Mouse (Mus musculus): ENCODE data around the gene Rps28.
A peak's percentile ranks its signal among the peaks of the same experiment; 100 is the strongest.

Rps28 gene

DNA sequence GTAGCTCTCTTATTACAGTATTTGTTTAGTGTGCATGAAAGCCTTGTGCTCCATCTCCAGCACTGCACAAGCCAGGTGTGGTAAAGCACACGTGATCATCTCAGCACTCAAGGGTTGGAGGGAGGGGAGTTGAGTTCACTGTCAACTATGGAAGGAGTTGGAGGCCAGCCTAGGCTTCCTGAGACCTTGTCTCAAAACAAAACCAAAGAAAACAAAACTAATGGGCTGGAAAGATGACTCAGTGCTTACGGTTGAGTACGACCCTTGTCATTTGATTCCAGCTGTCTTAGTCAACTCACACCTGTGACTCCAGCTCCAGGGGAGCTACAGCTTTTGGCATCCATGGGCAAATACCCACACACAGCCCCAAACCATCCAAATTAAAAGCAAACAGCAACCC lies 11.9 kb downstream of the Rps28 start:
- DNase-seq (ENCODE audit: low spot score), result no peak

GRCm38 (mm10) chr17:33811142-33811516 lies 13.2 kb downstream of the Rps28 start:
- no peak for DNase-seq (ENCODE audit: low spot score)

- peak; percentile 68 for DNase-seq (ENCODE audit: low spot score)
Measured at GRCm38 (mm10) chr17:33810334-33811141, 13.8 kb downstream of the Rps28 start, which contains the start of gene Kank3. Kank3 (plus strand) TSS chr17:33810519.

GRCm38 (mm10) chr17:33808192-33808591 lies 16.2 kb downstream of the Rps28 start:
- no peak for DNase-seq (ENCODE audit: low spot score)

DNA sequence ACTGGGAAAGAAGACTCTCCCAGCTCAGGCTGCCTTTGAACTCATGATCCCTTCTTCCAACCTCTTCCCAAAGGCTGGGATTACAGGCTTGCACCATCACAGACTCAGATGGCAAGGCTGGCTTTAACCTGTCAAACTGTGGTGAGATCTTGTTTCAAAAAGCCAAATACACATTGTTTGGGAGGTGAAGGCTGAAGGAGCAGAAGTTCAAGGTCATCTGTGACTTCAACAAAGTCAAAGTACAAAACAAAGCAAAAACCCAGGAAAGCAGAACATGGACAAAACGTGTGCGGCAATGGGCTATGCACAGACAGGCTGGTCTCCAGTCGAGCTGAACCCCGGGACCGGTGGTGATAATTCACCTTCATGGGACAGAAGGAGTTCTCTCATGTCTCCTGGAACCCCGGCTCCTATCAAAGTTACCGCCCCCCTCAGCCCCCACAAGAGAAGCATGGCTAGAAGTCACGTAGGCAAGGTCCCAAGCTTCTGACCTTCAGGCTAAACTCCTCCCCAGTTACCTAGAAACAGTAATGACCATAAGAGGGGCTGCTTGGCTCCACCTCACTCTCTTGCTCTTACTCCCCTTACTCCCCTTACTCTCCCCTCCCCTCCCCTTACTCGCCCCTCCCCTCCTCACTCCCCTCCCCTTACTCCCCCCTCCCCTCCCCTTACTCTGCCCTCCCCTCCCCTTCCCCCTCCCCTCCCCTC lies 17.0 kb downstream of the Rps28 start:
- DNase-seq (ENCODE audit: low spot score), result no peak

- DNase-seq (ENCODE audit: low spot score), result no peak
Measured at GRCm38 (mm10) chr17:33804745-33805144, 19.6 kb downstream of the Rps28 start.

- no peak for DNase-seq (ENCODE audit: low spot score)
Measured at GRCm38 (mm10) chr17:33804205-33804604, 20.2 kb downstream of the Rps28 start.

DNA sequence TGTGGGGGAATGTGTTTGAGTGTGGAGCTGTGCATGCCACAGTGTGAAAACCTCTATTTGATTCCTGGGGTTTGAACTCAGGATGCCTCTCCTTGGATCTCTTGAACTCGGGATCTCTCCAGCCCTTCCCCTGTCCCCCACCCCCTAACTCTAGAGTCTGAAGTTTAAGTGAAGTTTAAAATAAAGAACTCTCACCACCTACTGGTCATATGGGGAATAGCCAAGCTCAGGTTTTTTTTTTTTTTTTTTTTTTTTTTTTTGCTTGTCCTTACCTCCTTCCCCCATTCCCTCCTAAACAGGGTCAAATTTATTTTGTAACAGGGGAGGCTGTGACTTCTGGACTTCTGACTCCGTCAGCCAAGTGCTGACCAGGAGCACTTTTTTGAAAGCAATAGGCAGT lies 22.1 kb downstream of the Rps28 start:
- no peak for DNase-seq (ENCODE audit: low spot score)

GRCm38 (mm10) chr17:33799277-33799676 lies 25.1 kb downstream of the Rps28 start:
- no peak for DNase-seq (ENCODE audit: low spot score)

DNA sequence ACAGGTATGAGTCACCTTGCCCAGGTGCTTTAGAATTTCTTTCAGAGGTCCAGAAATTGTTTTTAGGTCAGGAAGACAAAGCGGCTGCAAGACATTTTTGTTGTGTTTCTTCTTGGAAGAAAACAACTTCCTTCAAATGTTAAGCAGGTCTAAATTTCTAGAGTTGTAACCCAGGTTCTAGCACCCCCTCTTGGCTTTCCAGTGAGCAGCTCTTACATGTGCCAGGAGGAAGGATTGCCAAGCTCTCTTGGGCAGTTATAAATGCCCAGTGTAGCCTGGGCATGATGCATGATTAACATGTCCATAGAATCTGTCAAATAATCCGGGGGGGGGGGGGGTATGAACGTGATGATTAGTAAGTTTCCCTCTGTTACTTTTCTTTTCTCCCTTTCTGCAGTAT lies 26.1 kb downstream of the Rps28 start:
- no peak for DNase-seq (ENCODE audit: low spot score)

DNA sequence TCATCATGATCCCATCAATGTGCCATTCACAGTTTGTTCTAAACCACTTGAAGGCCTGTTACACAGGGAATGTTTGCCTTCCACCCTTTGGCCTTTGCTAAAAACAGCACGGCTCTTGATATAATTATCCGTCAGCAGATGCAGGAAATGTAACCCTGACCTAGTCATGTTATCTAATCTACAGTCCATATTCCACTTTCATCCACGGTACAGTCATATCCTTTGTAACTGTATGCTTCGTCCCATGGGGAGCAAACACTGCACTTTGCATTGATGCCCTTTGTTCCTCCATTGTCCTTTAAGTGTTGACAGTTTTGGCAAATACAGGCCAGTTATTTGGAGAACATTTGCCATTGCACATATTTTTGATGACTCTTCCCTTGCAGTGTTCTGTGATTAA lies 35.6 kb downstream of the Rps28 start:
- DNase-seq (ENCODE audit: low spot score), result no peak

DNA sequence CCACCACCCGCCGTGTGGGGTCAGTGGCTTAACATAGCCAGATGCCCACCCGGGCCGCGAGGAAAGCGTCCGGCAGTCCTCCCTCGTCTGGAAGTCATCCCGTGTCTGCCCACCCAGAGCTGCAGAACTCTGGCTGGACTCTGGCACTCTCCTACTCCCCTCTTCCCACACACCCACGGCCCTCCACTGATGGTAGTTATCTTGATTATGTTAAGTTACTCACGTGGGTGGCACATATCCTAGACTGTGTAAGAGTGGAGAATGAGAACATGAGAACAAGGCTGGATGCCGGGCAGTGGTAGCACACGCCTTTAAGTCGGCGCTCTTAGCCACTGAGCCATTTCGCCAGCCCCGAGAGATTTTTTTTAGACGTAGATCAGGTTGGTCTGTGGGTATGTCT lies 38.0 kb downstream of the Rps28 start:
- DNase-seq (ENCODE audit: low spot score), result no peak

- DNase-seq (ENCODE audit: low spot score), result no peak
Measured at GRCm38 (mm10) chr17:33784939-33785338, 39.4 kb downstream of the Rps28 start.

- DNase-seq (ENCODE audit: low spot score), result no peak
Measured at GRCm38 (mm10) chr17:33783408-33783807, 41.0 kb downstream of the Rps28 start.

- no peak for DNase-seq (ENCODE audit: low spot score)
Measured at GRCm38 (mm10) chr17:33782067-33782466, 42.3 kb downstream of the Rps28 start.

DNA sequence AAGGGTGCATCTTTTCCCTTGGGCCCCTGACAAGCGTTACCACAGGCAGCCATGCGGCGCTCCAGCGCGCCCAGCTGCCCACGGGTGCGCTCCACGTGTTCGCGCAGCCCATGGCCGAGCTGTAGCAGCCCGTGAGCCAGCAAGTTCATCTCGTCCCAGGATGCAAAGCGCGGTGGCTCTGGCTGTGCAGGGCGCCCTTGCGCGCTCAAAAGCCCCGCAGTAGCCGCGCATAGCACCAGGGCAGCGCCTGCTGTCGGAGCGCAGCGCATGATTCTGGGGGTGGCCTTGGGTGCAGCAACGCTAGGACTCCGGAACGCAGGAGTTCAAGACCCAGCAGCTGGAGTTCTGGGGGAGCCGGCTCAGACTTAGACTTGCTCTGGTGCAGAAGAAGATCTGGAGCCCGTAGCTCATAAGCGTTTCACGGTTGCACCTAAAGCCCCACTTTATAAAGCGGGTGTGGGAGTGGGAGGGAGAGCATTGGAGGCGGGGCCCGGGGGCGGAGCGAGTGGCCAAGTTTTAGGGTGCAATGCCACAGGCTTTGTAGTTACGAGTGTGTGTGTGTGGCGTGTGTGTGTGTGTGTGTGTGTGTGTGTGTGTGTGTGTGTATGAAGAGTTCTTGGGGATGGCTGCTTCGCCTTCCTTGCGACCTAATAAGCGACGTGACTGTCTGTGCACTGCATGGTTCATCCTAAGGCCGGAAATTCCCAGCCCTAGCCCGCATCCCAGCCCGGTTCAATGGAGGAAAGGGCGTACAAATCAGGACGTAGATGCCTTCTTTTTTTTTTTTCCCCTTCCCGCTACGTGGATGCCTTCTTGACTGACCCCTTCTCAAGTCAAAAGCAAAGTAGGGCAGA lies 43.0 kb downstream of the Rps28 start, which contains the start of gene Angptl4:
Gene Angptl4 (minus strand): TSS at position 707 of the 854 bp plus-strand sequence.
- peak; percentile 34 for DNase-seq (ENCODE audit: low spot score)

DNA sequence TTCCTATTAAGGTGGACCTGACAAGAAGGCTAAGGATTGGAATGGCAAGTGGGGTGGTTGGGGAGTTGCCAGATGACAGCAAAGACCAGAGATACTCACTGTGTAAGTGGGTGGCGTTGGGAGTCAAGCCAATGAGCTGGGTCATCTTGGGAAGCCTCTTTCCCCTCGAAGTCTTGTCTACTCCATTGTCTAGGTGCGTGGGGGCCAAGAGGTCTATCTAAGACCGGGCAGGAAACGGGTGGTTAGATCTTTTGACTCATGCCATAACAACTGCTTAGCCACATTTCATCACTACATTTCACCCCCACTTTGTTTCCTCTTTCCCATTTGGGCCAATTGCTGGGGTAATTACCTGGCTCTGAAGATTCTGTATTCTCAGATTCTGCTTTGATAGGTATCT lies 43.9 kb downstream of the Rps28 start:
- no peak for DNase-seq (ENCODE audit: low spot score)

- no peak for DNase-seq (ENCODE audit: low spot score)
Measured at GRCm38 (mm10) chr17:33779967-33780295, 44.4 kb downstream of the Rps28 start.

DNA sequence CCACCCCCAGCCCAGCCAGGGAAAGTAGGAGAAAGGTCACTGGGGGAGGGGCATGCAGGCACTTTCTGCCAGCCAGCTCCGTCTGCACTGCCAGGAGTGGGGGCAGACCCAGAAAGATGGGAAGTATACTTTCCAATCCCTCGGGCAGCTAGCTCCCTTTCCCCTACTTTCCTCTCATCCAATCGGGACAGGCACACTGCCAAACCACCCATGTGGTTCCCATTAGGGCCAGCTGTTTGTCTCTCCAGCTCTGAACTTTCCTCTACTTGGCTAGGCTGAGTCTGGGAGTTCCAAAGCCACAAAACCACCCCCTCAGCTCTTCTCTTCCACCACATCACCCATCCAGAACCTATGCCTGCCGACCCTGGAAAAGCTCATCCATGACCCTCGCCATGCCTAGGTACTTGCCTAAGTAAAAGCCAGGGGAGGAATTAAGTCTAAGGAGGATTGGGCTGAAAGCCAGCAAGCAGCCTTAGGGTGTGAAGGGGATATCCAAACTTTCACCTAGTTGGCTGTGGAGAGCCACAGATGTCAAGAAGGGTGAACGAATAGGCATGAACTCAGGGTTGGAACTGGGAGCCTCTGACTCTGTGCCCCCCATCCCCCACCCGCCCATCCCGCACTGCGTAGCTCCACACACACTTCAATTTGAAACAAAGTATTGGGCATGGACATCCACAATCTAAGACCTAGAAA lies 44.9 kb downstream of the Rps28 start:
- DNase-seq (ENCODE audit: low spot score), result no peak

DNA sequence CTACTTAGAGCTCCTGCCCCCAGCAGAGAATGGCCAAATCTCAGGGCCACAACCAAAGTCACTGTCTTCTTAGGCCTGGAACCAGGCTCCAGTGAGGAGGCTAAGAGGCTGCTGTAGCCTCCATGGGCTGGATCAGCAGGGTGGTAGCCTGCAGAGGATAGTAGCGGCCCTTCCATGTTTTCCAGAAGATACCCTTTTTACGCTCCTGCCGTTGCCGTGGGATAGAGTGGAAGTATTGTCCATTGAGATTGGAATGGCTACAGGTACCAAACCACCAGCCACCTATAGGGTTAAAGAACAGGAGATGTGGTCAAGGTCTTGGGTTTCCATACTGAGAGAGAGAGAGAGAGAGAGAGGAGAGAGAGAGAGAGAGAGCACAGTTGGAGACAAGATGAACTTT lies 49.1 kb downstream of the Rps28 start:
- no peak for DNase-seq (ENCODE audit: low spot score)

- DNase-seq (ENCODE audit: low spot score), result no peak
Measured at GRCm38 (mm10) chr17:33774573-33775155, 49.7 kb downstream of the Rps28 start.
